Mouse (Mus musculus) mouse trophoblast stem cell (cell line): ENCODE measurements around the gene Ctbs.
"Not testable (repeated sequence)": the region's sequence is repeated elsewhere in the genome, so short reads cannot be mapped to it uniquely, and the experiment has no call there.

Experiments used
- in situ Hi-C, 2 experiments: fragments of 300-500 bp; cut with MseI, MboI; formaldehyde crosslinking; loops; 2 replicates in 1 of 2; 3 replicates in 1 of 2; pipeline ENCODE4 v1.15.1; 2025

The Ctbs gene

GRCm38 (mm10) chr3:146449745-146450250 is at the start of gene Ctbs:
Gene Ctbs, plus strand, starts transcription at chr3:146449795.
- in situ Hi-C loops, result no loop called here

GRCm38 (mm10) chr3:146403770-146404169 is 45.8 kb upstream of the Ctbs start:
- in situ Hi-C loops, result no loop called here

DNA sequence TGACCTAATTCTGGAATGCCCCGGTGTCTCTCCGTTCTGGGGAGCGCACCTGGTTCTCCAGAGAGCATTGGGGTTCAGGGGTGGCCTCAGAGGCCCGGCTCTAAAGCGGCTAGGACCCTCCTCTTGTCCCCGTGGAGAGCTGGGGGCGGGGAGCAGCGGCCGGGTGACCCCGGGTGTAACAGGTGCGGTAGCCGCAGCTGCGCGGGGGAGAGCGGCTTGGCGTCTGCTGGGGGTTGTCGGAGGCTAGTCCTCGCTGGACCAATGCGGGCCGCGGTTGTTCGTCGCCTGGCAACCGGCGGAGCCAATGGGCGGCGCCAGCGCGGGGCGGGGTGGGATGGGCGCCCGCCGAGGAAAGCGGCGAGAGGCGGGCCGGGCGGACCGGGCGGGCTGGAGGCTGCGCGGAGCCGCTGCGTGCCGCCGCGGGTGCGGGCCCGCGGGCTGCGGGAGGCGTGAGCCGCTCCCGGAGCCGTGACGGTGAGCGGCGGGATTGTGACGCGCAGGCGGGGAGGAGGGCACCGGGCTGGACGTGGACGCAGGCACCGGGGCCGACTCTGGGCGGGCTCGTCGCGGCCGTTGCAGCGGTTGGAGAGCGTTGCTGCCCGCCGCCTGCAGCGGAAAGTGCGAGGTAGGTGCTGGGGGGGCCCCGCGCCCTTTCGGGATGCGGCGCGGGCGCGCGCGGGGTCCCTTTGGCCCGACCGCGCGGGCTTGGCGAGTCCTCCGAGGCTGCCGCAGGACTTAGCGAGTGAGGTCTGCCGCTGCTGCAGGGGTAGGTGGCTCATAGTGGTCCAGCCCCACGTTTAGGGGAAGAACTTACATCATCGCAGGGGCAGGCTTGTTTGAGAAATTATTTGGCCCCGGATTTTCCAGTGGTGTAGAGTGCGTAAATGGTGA is 45.0 kb upstream of the Ctbs start, which contains the start of gene Ssx2ip:
Gene Ssx2ip (plus strand): TSS at position 332 of the 891 bp plus-strand sequence.
- in situ Hi-C loops, result no loop called here

GRCm38 (mm10) chr3:146405213-146406006 is 44.2 kb upstream of the Ctbs start:
- in situ Hi-C loops, result no loop called here

- in situ Hi-C loops, result no loop called here
Observed at GRCm38 (mm10) chr3:146406007-146406341, 43.6 kb upstream of the Ctbs start.

DNA sequence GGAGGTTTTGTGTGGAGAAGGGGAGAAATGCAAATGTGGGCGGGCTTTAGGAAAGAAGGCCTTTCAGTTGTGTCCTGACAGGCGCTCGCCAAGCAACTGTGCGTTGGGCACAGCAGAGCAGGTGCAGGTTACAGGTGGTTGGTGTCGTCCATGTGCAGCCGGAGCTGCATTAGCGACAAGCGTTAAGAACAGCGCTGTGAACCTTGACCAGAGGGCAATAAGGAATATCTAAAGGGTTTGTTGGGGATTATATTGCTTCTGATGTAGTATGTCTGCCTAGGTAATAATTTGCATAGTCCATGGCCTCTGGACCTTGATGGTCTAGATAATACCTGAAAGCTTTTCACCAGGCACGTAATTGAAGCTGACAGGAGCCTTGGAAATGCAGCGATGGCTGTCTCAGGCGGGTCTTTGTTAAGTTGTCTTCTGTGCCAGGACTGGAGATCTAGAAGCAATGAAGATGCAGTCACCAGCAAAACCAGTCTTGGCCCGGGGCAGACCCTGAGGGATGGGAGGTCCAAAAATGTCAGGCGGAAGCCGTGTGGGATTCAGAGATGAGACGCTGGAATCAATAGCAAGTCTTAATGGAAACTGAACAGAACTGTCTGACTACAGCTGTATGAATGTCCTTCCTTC is 42.4 kb upstream of the Ctbs start:
- in situ Hi-C loops, result no loop called here

DNA sequence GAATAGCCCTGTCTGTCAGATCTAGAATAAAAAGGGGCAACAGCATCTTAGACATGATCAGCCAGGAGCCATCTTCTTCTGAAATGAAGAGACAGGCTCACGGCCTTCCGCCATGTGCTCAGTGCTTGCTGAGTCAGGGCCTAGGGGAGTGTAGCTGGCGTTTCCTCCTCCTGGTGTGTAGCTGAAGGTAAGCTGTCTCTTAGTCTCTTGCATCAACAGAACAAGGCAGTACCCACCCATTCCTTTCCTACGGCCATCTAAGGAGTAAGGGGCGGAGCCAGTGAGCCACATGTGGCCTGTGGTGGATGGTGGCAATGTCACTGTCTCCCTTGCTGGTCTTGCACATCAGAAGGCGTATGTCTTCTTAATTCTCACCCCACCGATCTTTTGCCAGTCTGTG is 39.5 kb upstream of the Ctbs start:
- in situ Hi-C loops, result no loop called here

- in situ Hi-C loops, result no loop called here
Observed at GRCm38 (mm10) chr3:146412008-146412407, 37.6 kb upstream of the Ctbs start.

DNA sequence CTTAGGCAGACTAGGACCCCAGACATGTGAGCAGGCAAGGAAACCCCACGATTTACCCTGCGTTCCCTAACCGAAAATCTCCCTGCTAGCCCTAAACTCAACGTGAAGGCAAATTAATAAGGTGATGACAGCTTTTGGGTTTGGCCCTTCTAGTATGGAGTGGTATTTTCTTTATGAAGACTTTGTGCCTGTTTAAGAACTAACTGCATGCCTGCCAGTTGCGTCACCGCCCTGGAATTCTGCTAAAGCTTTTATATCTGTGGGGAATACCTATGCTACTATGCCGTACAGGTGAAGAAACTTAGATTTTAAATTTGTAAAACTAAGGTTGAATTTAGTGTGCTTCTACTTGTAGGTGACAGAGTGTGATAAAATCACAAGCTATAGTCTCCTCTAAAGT is 37.1 kb upstream of the Ctbs start:
- in situ Hi-C loops, result no loop called here

GRCm38 (mm10) chr3:146413016-146413415 is 36.6 kb upstream of the Ctbs start:
- in situ Hi-C loops, result no loop called here

DNA sequence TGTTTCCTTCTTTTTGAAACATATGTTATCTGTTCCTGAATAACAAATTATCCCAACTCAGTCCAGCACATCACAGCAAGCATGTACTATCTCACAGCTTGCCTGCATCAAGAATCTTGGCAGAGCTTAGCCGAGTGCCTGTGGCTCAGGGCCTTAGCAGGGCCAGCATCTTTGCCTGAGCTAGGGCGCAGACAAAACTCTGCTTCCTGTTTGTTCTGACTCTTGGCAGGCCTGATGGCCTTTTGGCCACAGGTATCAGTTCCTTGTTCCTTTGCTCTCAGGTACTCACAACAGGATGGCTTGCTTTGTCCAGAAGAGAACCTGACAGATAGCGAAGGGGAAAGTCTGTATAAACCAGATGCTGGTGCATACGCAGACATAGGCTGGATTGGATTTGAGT is 35.6 kb upstream of the Ctbs start:
- in situ Hi-C loops, result no loop called here

GRCm38 (mm10) chr3:146414555-146414954 is 35.0 kb upstream of the Ctbs start:
- in situ Hi-C loops, result no loop called here

GRCm38 (mm10) chr3:146417873-146418272 is 31.7 kb upstream of the Ctbs start:
- in situ Hi-C loops, result no loop called here

GRCm38 (mm10) chr3:146418901-146419300 is 30.7 kb upstream of the Ctbs start:
- in situ Hi-C loops, result no loop called here

DNA sequence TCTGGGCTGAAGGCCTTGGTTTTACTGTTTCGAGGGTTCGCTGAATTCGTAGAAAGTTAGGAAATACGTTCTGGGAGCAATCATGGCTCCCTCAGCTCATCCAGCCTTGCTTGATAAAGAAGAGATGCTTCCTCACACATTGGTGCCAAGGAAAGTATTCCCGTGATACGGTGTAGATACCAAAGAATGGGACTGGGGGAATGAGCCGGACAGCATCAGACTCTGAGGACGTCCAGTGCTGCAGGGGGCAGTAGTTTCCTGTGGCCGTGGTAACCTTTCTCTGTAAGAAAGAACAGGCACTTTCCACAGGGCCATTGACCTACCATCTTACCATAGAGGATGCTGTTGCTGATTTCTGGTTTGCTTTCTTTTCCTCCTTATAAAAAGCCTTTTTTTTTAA is 30.1 kb upstream of the Ctbs start:
- in situ Hi-C loops, result no loop called here

DNA sequence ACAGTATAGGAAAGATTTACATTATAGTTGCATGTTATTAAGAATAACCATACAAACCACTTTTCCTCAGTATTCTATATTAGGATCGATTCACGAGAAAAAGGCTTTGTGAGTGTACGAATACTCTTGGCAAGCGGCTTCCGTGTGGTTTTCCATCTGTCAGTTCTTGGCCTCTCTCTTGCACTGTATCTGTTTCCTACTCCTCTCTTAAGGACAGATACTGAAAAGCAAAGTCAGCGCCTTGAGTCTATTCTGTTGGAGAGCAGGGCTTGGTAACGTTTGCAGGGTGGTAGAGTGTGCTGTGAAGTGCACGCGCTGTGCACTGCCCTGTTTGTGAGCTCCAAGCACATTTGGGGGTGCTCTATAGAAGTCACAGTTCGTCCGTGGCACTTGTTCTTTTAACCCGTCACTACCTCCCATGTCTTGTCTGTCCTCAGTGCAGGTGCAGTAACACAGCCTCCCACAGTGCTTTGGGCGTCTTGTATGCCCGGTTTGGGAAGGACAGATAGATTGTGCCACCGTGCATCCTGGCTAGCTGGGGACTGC is 29.5 kb upstream of the Ctbs start:
- in situ Hi-C loops, result no loop called here

DNA sequence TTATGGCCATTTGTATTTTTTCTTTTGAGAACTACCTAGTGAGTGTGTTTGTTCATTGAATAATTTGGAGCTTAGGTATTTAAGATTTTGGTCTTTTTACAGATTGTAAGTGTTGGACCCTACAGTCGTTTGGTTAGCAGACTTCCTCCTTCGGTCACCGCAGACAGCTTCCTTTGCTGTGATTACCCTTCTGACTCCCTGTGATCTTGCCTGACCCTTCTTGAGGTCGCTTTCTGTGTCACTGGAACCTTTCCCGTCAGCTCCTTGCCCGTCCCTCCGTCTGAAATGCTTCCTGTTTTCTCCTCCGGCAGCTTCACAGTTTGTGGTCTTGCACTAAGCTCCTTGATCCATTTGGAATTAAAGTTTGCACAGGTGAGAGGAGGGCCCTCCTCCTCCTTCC is 27.8 kb upstream of the Ctbs start:
- in situ Hi-C loops, result no loop called here

DNA sequence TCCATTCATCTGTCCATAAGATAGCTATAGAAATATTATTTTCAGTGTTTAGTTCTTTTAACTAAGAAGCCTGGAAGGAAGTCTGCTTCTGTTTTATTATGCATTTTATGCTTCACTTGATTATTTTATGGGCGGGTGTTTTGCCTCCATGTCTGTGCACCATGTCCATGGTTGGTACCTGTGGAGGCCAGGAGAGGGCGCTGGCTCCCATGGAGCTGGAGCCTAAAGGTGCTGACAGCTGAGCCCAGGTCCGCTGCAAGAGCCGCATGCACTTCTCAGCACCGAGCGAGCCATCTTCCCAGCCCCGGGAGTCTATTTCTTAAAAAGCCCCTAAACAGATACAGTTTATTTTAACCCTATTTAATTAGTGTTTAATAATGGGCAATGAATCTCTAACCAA is 25.9 kb upstream of the Ctbs start:
- in situ Hi-C loops, result no loop called here

DNA sequence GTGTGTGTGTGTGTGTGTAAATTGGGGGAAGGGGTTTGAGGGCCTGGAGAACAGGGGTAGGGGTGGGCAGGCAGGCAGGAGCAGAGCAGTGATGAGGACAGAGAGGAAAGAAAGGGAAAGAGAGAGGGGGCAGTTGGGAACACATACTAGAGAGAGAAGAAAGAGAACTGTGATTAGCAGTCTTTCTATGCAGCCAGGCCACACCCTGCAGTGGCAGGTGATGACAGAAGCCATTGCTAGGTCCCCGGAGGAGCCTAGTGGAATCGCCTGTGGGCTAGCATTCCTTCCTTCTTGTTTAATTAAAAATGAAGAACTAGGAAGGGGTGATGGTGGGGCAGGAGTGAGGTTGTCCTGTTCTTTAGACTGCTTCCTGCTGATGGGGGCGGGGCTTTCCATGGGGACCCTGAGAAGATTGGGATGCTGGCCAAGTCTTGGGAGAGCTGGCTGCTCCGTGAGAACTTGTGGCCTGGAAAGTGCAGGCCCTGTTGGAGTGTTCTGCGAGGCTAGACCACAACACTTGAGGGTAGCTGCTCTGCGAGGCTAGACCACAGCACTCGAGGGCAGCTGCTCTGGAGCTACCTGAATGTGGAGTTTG is 25.2 kb upstream of the Ctbs start:
- in situ Hi-C loops, result no loop called here

- in situ Hi-C loops, result no loop called here
Observed at GRCm38 (mm10) chr3:146425902-146426301, 23.7 kb upstream of the Ctbs start.

DNA sequence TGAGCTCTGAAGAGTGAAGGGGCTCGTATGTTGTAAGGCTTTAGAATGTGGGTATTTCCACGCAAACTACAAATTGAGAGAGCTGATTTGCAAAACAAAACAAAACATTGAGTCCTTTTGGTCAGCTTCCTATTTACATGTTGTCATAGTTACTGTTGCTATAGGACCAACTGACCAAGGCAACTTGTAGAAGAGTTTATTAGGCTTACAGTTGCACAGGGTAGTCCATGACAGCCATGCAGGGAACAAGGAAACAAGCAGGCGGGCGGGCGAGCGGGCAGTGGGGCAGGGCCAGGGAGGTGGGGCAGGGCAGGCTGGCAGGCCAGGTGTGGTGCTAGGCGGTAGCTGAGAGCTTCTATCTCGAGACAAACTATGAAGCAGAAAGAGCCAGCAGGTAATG is 23.1 kb upstream of the Ctbs start:
- in situ Hi-C loops, result no loop called here

GRCm38 (mm10) chr3:146433063-146433462 is 16.5 kb upstream of the Ctbs start:
- in situ Hi-C loops, result not testable (repeated sequence)
